In the genomic region with DNA sequence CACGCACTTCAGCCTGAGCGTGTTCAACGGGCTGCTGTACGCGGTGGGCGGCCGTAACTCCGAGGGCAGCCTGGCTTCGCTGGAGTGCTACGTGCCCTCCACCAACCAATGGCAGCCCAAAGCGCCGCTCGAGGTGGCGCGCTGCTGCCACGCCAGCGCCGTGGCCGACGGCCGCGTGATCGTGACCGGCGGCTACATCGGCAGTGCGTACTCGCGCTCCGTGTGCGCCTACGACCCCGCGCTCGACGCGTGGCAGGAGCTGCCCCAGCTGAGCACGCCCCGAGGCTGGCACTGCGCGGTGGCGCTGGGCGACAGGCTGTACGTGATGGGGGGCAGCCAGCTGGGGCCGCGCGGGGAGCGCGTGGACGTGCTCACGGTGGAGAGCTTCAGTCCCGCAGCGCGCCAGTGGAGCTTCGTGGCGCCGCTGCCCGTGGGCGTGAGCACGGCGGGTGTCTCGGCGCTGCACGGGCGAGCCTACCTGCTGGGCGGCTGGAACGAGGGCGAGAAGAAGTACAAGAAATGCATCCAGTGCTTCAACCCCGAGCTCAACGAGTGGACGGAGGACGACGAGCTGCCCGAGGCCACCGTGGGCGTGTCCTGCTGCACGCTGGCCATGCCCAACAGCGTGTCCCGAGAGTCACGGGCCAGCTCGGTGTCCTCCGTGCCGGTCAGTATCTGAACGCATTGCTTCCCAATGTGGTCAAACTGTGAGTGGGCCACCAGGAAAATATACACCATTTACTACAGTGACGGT, we compare ENCODE assay signal across 8 mouse cellular contexts. TPM values are rescaled to one million over a fixed set of nuclear protein-coding genes. Genes with fewer than 3 reads are reported as not detected.
DNase-seq lines count a peak whose midpoint lies in the region; ATAC-seq and TF ChIP-seq lines count a peak whose summit lies in the region.

No protein-coding gene starts in this region.

- no peak for TF ChIP-seq EP300 in ES-Bruce4 (IDR thresholded peaks at IDR 0.05; ENCODE audit: insufficient read depth, low read depth, low read length)

- no peak for TF ChIP-seq CTCF in ES-Bruce4 (IDR thresholded peaks at IDR 0.05; ENCODE audit: low read depth, low read length)

- no peaks in the 10 kb centered on the region for H3K36me3 ChIP-seq in ES-Bruce4 (ENCODE audit: control insufficient read depth, insufficient read depth, low read length, poor library complexity, severe bottlenecking)
- no peaks in the 10 kb centered on the region for H3K36me3 ChIP-seq in forebrain, embryonic 13.5 days (ENCODE audit: poor library complexity, severe bottlenecking)
- no peaks in the 10 kb centered on the region for H3K36me3 ChIP-seq in hindbrain, embryonic 14.5 days (replicated peaks; ENCODE audit: control insufficient read depth, insufficient read depth)

- H3K27ac ChIP-seq in ES-Bruce4 (ENCODE audit: insufficient read depth, low read length) = no peak overlapping the region
- H3K27ac ChIP-seq in brown adipose tissue, adult 24 weeks (replicated peaks; ENCODE audit: low read depth, low read length) = no peak overlapping the region
- no peak overlapping the region for H3K27ac ChIP-seq in forebrain, embryonic 13.5 days
- no peak overlapping the region for H3K27ac ChIP-seq in hindbrain, embryonic 14.5 days

- H3K9me3 ChIP-seq in ES-Bruce4 (replicated peaks; ENCODE audit: control insufficient read depth, insufficient read depth, low read length, poor library complexity, severe bottlenecking) = no peaks in the 10 kb centered on the region
- no peaks in the 10 kb centered on the region for H3K9me3 ChIP-seq in forebrain, embryonic 13.5 days (replicated peaks)
- H3K9me3 ChIP-seq in hindbrain, embryonic 14.5 days (ENCODE audit: control insufficient read depth, low read length) = no peaks in the 10 kb centered on the region

- H3K4me3 ChIP-seq in ES-Bruce4 (ENCODE audit: low read depth, low read length) = peak overlapping the region; percentile 61
- peak overlapping the region; percentile 46 for H3K4me3 ChIP-seq in brown adipose tissue, adult 24 weeks (ENCODE audit: insufficient read depth, low read depth, low read length)
- peak overlapping the region; percentile 57 for H3K4me3 ChIP-seq in forebrain, embryonic 13.5 days
- peak overlapping the region; percentile 68 for H3K4me3 ChIP-seq in hindbrain, embryonic 14.5 days (replicated peaks; ENCODE audit: low read length)

- peak; percentile 58 for DNase-seq in hindbrain, embryonic 14.5 days (ENCODE audit: low spot score)
- DNase-seq in layer of hippocampus, postnatal 25 days (ENCODE audit: extremely low spot score in 1 of 2, low spot score in 1 of 2) = peak; percentile 12 to 31
- DNase-seq in lung, postnatal 10 days = peak; percentile 38
- DNase-seq in ovary, postnatal 10 days (ENCODE audit: low spot score) = peak; percentile 14
- peak; percentile 9 for DNase-seq in thymus, postnatal 25 days

- H3K4me1 ChIP-seq in ES-Bruce4 (ENCODE audit: control insufficient read depth, insufficient read depth, low read length) = no peaks in the 10 kb centered on the region
- no peaks in the 10 kb centered on the region for H3K4me1 ChIP-seq in brown adipose tissue, adult 24 weeks (ENCODE audit: control insufficient read depth, insufficient read depth, insufficient read length, low read length)
- H3K4me1 ChIP-seq in forebrain, embryonic 13.5 days = no peaks in the 10 kb centered on the region; the same call in 1 of the 2 replicates
- H3K4me1 ChIP-seq in hindbrain, embryonic 14.5 days (replicated peaks; ENCODE audit: control insufficient read depth, insufficient read depth, low read length) = peaks cover 4% of the 10 kb centered on the region; the same call in 1 of the 2 replicates

- peaks cover 2% of the 10 kb centered on the region; the same call in 1 of the 2 replicates for H3K27me3 ChIP-seq in ES-Bruce4 (ENCODE audit: control insufficient read depth, insufficient read depth, low read length, poor library complexity, severe bottlenecking)
- H3K27me3 ChIP-seq in forebrain, embryonic 13.5 days = peaks cover 9% of the 10 kb centered on the region; the same call in 1 of the 2 replicates
- peaks cover 10% of the 10 kb centered on the region; the same call in 1 of the 2 replicates for H3K27me3 ChIP-seq in hindbrain, embryonic 14.5 days (ENCODE audit: control insufficient read depth, insufficient read depth, low read length)

- no peak for TF ChIP-seq POLR2A in ES-Bruce4 (IDR thresholded peaks at IDR 0.05; ENCODE audit: insufficient read depth, low read length)

- H3K4me2 ChIP-seq in forebrain, embryonic 13.5 days = peak overlapping the region; percentile 94
- peak overlapping the region; percentile 100 for H3K4me2 ChIP-seq in hindbrain, embryonic 14.5 days (replicated peaks)

- 0 out of 2 replicates have a peak overlapping the region, but pooled peaks have one; percentile 1 for H3K9ac ChIP-seq in ES-Bruce4 (ENCODE audit: low read depth, poor library complexity, severe bottlenecking)
- H3K9ac ChIP-seq in forebrain, embryonic 13.5 days = peak overlapping the region; percentile 64
- peak overlapping the region; percentile 66 for H3K9ac ChIP-seq in hindbrain, embryonic 14.5 days

- WGBS in forebrain, embryonic 13.5 days = under 1% methylated on average over 85 of the region's 85 CpGs
- WGBS in hindbrain, embryonic 14.5 days = under 1% methylated on average over 85 of the region's 85 CpGs

- peak; percentile 90 for ATAC-seq in forebrain, embryonic 13.5 days
- ATAC-seq in hindbrain, embryonic 14.5 days (ENCODE audit: low FRiP score) = peak; percentile 91

RNA-seq across cellular contexts. Expression of a gene that starts 19.1 kb away (rescaled TPM):
- polyA plus RNA-seq in ES-Bruce4 (2011; ENCODE audit: insufficient read depth, insufficient read length, low read depth, missing spikeins) = 0.11 and 0.15 TPM in 2 replicates
- polyA plus RNA-seq in brown adipose tissue, adult 24 weeks (2012; ENCODE audit: insufficient read depth, insufficient read length, missing spikeins) = 1.7 and 3.7 TPM in 2 replicates
- polyA plus RNA-seq in forebrain, embryonic 13.5 days (2015; fragmentation: Nextera tagmentation; extraction: Ambion mirVana) = 0.03 and 0.06 TPM in 2 replicates
- 0.41 and 0.47 TPM in 2 replicates for polyA plus RNA-seq in hindbrain, embryonic 14.5 days (2014; fragmentation: Nextera tagmentation; extraction: Ambion mirVana)
- under 1 TPM in 1 of 2 experiments, not detected in 1; 0.05 TPM for total RNA-seq in layer of hippocampus, postnatal 25 days (2021)

Comparison
In these comparisons a context has a peak if more than half of its experiments do, and no peak if none do; other contexts are left out.
1. H3K9ac ChIP-seq: peak in every context shown above with its lines; median percentile 66 in hindbrain, embryonic 14.5 days; 64 in forebrain, embryonic 13.5 days; 1 in ES-Bruce4.